8 mouse cellular contexts compared by ENCODE assay signal in genomic region chr11:79254391-79255098, GRCm38 (mm10). TPM values are rescaled to one million over a fixed set of nuclear protein-coding genes. Genes with fewer than 3 reads are reported as not detected.
DNase-seq lines count a peak whose midpoint lies in the region; ATAC-seq lines count a peak whose summit lies in the region.

Wsb1 (minus strand) TSS chr11:79254671.

- peaks cover 14% of the 10 kb centered on the region for H3K36me3 ChIP-seq in hindbrain, embryonic 15.5 days

- peak within 1 kb of the TSS; percentile 95 for H3K27ac ChIP-seq in hindbrain, embryonic 15.5 days (replicated peaks)

- no peaks in the 10 kb centered on the region for H3K9me3 ChIP-seq in hindbrain, embryonic 15.5 days

- peak within 1 kb of the TSS; percentile 64 for H3K4me3 ChIP-seq in hindbrain, embryonic 15.5 days

- H3K27me3 ChIP-seq in hindbrain, embryonic 15.5 days = no peaks in the 10 kb centered on the region

- DNase-seq in R1 (ENCODE audit: low read depth, low spot score) = peak; percentile 91
- peak; percentile 96 for DNase-seq in cerebellum, postnatal 25 days
- DNase-seq in frontal cortex, postnatal 36 days (ENCODE audit: low spot score in 2 of 2) = peak; percentile 93 to 94
- peak; percentile 91 for DNase-seq in left cerebral cortex, adult 11 months (ENCODE audit: low spot score)
- peak; percentile 95 to 96 for DNase-seq in lung, postnatal 4 days
- DNase-seq in retina, postnatal 7 days (ENCODE audit: low read depth, low spot score) = peak; percentile 93
- DNase-seq in urinary bladder, adult 2 months (ENCODE audit: low spot score) = peak; percentile 88

- H3K9ac ChIP-seq in hindbrain, embryonic 15.5 days = peak within 1 kb of the TSS; percentile 75

- 2% methylated on average over 50 of the region's 50 CpGs for WGBS in hindbrain, embryonic 15.5 days

- peak; percentile 95 for ATAC-seq in hindbrain, embryonic 15.5 days (ENCODE audit: low FRiP score, low read depth)

- peak within 1 kb of the TSS; percentile 76 for H3K4me2 ChIP-seq in hindbrain, embryonic 15.5 days

- peaks cover 39% of the 10 kb centered on the region for H3K4me1 ChIP-seq in hindbrain, embryonic 15.5 days (replicated peaks)

RNA-seq across cellular contexts. Expression of gene Wsb1, which starts in this region (rescaled TPM):
- polyA plus RNA-seq in hindbrain, embryonic 15.5 days (2015; fragmentation: Nextera tagmentation; extraction: Ambion mirVana) = 406 and 435 TPM in 2 replicates
- polyA plus RNA-seq in urinary bladder, adult 2 months (2012; rRNA removed) = 98.9 and 164 TPM in 2 replicates

Comparison
In these comparisons a context has a peak if more than half of its experiments do, and no peak if none do; other contexts are left out.
1. Peak in every context shown above with its lines: DNase-seq, ATAC-seq, H3K4me3 ChIP-seq and H3K27ac ChIP-seq.